Mouse (Mus musculus): ENCODE results near the gene Fam50a. TPM values are rescaled to one million over a fixed set of nuclear protein-coding genes. Genes with fewer than 3 reads are reported as not detected.

The Fam50a gene
- polyA plus RNA-seq, 1 experiment = 33.8 TPM

DNA sequence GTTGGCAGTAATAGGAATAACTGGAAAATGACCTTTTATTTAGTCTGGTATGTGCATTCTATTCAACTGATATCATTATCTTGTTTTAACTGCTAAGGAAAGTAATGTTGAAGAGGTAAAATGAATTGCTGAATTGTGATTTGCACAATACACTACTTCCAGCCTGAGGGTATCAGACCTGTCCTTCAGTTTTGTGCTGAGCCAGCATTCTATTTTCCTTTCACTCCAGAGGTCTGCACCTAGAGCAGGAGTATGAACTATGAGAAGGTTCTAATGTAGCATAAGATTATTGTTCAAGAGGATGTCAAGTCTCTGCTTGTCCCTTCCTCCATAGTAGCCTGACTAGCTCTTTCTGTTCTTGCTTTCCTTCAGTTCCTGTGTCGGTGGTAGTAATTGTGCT lies 14.5 kb upstream of the Fam50a start:
- TF ChIP-seq GATA1 (IDR thresholded peaks at IDR 0.05; ENCODE audit: low read length) = no peak

DNA sequence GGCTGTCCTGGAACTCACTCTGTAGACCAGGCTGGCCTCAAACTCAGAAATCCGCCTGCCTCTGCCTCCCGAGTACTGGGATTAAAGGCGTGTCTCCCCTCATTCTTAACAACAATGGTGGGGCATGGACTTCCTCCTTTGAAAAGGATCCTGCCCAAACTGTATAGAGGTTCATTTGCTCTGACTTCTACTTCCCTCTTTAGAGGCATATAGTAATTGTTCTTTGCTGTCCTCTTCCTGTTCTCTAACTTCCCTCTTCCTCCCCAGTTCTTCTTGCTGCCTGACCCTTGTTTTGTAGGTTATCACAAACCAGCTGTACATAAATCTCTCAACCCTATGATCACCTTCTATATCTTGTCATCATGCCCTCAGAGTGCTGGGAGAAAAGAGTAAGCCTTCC lies 13.1 kb upstream of the Fam50a start:
- TF ChIP-seq GATA1 (IDR thresholded peaks at IDR 0.05; ENCODE audit: low read length) = no peak

GRCm38 (mm10) chrX:74304867-74305700 lies 7.7 kb upstream of the Fam50a start, which contains the start of gene Gdi1:
TSS of gene Gdi1 (plus strand) at chrX:74304998.
- TF ChIP-seq GATA1 (IDR thresholded peaks at IDR 0.05; ENCODE audit: low read length) = no peak

DNA sequence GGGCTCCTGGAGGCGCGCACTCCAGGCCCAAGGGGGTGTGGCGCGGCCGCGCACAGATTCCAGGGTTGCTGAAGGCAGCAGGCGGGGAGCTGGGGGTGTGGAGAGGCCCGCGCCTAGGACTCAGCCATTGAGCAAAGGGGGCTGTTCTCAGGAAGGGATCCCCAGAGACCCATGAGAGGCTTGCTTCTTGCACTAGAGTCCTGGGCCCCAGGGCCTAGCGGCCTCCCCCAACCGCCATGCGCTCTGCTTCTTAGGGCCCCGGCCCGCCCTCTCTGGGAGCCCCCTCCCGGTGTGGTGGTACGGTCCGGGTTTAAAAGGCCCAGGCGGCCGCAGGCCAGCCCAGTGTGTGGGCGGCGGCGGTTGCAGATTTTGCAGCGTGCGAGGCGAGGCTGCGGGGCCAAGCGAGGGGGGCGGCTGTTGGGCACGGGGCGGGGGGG lies 15.9 kb downstream of the Fam50a start, which contains the start of gene Plxna3:
Gene Plxna3 (plus strand): TSS at position 342 of the 437 bp plus-strand sequence.
- no peak for TF ChIP-seq GATA1 (IDR thresholded peaks at IDR 0.05; ENCODE audit: low read length)

- no peak for TF ChIP-seq GATA1 (IDR thresholded peaks at IDR 0.05; ENCODE audit: low read length)
These were observed 16.4 kb downstream of the Fam50a start for GRCm38 (mm10) chrX:74329215-74329671.

GRCm38 (mm10) chrX:74330166-74330930 lies 17.5 kb downstream of the Fam50a start:
- no peak for TF ChIP-seq GATA1 (IDR thresholded peaks at IDR 0.05; ENCODE audit: low read length)

- TF ChIP-seq GATA1 (IDR thresholded peaks at IDR 0.05; ENCODE audit: low read length) = no peak
These were observed 40.0 kb downstream of the Fam50a start for GRCm38 (mm10) chrX:74352645-74353466.

DNA sequence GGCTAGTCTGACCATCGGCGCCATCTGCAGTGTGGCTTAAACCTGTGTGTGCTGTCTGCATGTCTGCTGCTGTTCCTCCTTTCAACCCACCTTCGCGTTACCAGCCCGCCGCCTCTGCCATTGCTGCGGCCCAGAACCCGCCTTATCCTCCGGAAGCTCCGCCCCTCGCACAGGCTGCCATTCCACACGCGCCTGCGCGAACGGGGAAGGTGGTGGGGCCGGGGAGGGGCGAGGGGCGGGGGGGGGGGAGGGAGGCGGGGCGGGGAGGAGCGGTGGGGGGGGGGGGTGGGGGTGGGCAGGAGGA lies 40.6 kb downstream of the Fam50a start, which contains the start of gene Lage3:
Gene Lage3 (minus strand): TSS at position 152 of the 304 bp plus-strand sequence.
- TF ChIP-seq GATA1 (IDR thresholded peaks at IDR 0.05; ENCODE audit: low read length) = no peak

DNA sequence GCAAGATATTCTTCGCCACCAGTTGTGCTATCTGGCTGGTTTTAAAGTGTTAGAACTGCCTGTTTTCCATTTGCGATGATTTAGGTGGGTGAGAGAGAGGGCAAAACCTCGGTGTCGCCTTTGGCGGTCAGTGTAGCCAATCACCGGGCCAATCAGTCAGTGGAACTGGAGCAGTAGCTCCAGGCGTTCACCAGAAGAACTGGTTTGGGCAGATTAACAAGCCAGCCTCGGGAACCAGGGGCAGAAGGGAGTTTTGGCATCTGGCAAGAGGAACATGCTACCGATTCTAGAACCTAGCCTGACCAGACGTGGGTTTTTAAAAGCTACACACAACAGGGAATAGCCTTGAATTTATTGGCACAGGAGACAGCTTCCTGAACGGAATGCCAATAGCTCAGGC lies 46.3 kb downstream of the Fam50a start:
- TF ChIP-seq GATA1 (IDR thresholded peaks at IDR 0.05; ENCODE audit: low read length) = no peak

DNA sequence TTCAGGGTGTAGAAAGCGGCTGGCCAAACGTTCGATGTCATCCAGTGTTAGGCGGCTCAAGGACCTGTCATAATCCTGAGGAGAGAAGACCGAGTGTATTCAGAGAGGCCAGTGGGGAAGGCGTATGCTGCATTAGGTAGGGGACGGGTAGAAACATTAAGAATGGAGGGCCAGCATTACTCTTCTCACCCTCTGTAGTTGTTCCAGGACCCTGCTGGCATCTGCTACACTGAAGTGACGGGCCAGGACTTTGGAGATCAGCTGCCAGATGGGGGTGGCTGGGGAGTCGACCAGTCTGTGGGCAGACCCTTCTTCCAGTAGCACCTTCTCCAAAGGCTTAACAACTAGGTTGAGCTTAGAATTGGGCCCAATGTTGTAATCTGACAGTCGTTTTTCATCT lies 54.7 kb downstream of the Fam50a start:
- TF ChIP-seq GATA1 (IDR thresholded peaks at IDR 0.05; ENCODE audit: low read length) = no peak

- no peak for TF ChIP-seq GATA1 (IDR thresholded peaks at IDR 0.05; ENCODE audit: low read length)
These were observed 55.5 kb downstream of the Fam50a start for GRCm38 (mm10) chrX:74368209-74368909.

Other genes with a start within 250 kb of the Fam50a start
- gene Opn1mw, start 185.6 kb upstream of the Fam50a start, polyA plus RNA-seq (2012) = not detected in 2 replicates
- 45.0 and 52.5 TPM in 2 replicates for gene Mecp2, start 177.7 kb upstream of the Fam50a start, polyA plus RNA-seq (2012)
- not detected in 2 replicates for gene Tex28, start 145.2 kb upstream of the Fam50a start, polyA plus RNA-seq (2012)
- gene Tktl1, start 135.8 kb upstream of the Fam50a start, polyA plus RNA-seq (2012) = not detected in 2 replicates
- gene Flna, start 63.2 kb upstream of the Fam50a start, polyA plus RNA-seq (2012) = 66.0 and 78.5 TPM in 2 replicates
- 29.1 and 54.9 TPM in 2 replicates for gene Emd, start 58.3 kb upstream of the Fam50a start, polyA plus RNA-seq (2012)
- gene Rpl10, start 42.2 kb upstream of the Fam50a start, polyA plus RNA-seq (2012) = 726 and 861 TPM in 2 replicates
- gene Taz, start 31.1 kb upstream of the Fam50a start, polyA plus RNA-seq (2012) = 34.0 and 45.5 TPM in 2 replicates
- 0.35 TPM in 2 replicates for gene Dnase1l1, start 30.7 kb upstream of the Fam50a start, polyA plus RNA-seq (2012)
- gene Atp6ap1, start 15.9 kb upstream of the Fam50a start, polyA plus RNA-seq (2012) = 10.2 and 14.1 TPM in 2 replicates
- 28.9 and 30.8 TPM in 2 replicates for gene Gdi1, start 8.0 kb upstream of the Fam50a start, polyA plus RNA-seq (2012)
- 16.8 and 17.4 TPM in 2 replicates for gene Plxna3, start 16.0 kb downstream of the Fam50a start, polyA plus RNA-seq (2012)
- 5.7 and 8.9 TPM in 2 replicates for gene Lage3, start 40.6 kb downstream of the Fam50a start, polyA plus RNA-seq (2012)
- 28.9 and 40.3 TPM in 2 replicates for gene Ubl4a, start 60.2 kb downstream of the Fam50a start, polyA plus RNA-seq (2012)
- gene Slc10a3, start 60.3 kb downstream of the Fam50a start, polyA plus RNA-seq (2012) = 1.3 and 1.4 TPM in 2 replicates
- 5.6 and 7.3 TPM in 2 replicates for gene Fam3a, start 80.2 kb downstream of the Fam50a start, polyA plus RNA-seq (2012)
- 18.3 and 27.2 TPM in 2 replicates for gene Ikbkg, start 80.3 kb downstream of the Fam50a start, polyA plus RNA-seq (2012)
- gene G6pdx, start 116.2 kb downstream of the Fam50a start, polyA plus RNA-seq (2012) = 7.2 and 18.4 TPM in 2 replicates
- gene Gm6880, start 168.4 kb downstream of the Fam50a start, polyA plus RNA-seq (2012) = not detected in 2 replicates

All from G1E-ER4 (cell line).